Mouse (Mus musculus) left cerebral cortex, adult 2 months (tissue): ENCODE results near the gene Gm9944. TPM values are rescaled to one million over a fixed set of nuclear protein-coding genes. Genes with fewer than 3 reads are reported as not detected.

Experiments used
- DNase-seq, 2 experiments: peaks; one replicate each; pipeline ENCODE4 v3.0.0; 2021 to 2022; ENCODE audit warnings: low spot score in 2 of 2, mixed read lengths in 1 of 2; ENCODE audit errors: extremely low spot score in 1 of 2
- H3K27ac ChIP-seq: fragments of 200-600 bp; 2 replicates; pipeline ENCODE4 v1.8.1; 2022
- H3K4me3 ChIP-seq: fragments of 200-600 bp; 2 replicates; pipeline ENCODE4 v1.8.1; 2022
- CTCF ChIP-seq: fragments of 200-600 bp; IDR thresholded peaks from 2 replicates; pipeline ENCODE4 v1.8.1; 2022; ENCODE audit warnings: antibody characterized with exemption, mild to moderate bottlenecking, moderate library complexity
- intact Hi-C: fragments of 180-260 bp; cut with DNase I; formaldehyde crosslinking; loops from one replicate; pipeline ENCODE4 v1.15.1; 2025
- total RNA-seq, 2 experiments: library from RNA; stranded (reverse); gene quantifications; 2 replicates each; pipeline ENCODE4 v1.2.3; 2021

Gm9944 gene
- total RNA-seq, 2 experiments from 2014 or later = not detected

DNA sequence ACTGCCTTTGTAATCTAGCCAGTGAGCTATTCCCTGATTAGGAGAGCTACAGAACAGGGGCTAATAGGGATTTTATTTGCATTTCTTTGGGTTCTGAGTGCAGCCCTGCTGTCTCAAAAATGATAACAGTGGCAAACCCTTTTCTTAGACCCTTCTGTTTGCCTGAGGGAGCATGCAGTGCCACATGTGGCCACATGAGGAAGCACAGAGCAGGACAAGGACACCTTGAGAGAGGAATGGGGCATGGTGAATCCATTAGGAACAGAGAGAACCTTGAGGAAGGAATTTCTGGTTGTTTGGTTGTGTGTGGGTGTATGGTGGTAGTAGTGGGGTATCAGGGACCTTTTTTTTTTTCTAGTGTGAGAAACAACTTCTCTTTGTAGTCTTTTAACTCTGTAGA lies 32.5 kb downstream of the Gm9944 start:
- no peak overlapping the region for H3K27ac ChIP-seq
- no peak overlapping the region for H3K4me3 ChIP-seq
- TF ChIP-seq CTCF = no peak
- DNase-seq = no peak
- intact Hi-C loops = no loop called here

DNA sequence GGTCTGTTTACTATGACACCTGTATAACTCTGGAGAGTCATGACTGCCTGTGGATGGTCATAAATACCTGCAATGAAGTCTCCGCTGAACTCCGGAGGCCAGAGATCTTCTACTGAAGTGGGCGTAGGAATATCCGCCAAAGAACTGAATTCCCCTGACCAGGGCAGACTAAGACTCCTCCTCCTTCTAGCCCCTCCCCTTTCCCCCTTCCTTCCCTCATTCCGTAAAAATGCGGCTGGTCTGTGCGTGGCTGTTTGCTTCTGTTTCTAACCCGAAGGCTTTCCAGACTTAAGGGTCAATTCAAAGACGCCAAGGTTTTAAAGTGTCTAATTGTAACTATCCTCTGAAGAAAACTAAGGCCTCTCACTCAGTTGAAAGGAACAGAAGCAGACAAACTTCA lies 44.8 kb downstream of the Gm9944 start, which contains the start of gene Pramef12:
Gene Pramef12, minus strand, starts transcription at position 175 of the 400 bp plus-strand sequence.
- H3K4me3 ChIP-seq = no peak within 1 kb of the TSS
- intact Hi-C loops = no loop called here
- no peak within 1 kb of the TSS for H3K27ac ChIP-seq

DNA sequence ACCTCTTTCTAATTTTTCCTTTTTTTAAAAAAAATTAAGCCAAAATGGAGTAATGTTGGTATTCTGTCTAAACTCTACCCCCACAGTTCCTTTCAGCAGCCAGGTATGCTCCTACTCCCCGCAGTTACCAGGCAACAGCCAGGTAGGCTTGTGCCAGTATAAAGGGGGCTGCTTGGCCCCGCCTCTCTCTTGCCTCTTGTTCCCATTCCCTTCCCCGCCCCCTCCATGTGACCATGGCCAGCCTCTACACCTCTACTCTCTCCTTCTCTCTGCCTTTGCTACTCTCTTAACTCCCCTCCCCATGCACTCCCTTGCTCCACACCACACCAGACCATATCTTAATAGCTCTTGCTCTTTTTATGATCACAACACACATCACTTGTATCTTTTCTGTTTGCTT lies 46.9 kb downstream of the Gm9944 start:
- DNase-seq = no peak
- Histone ChIP-seq H3K27ac (no peak overlapping the region), H3K4me3 (no peak overlapping the region)
- TF ChIP-seq CTCF = no peak
- intact Hi-C loops = no loop called here

More for the DNA sequence above, 44.8 kb downstream of the Gm9944 start, which contains the start of gene Pramef12:
- no peak for DNase-seq
- no peak for TF ChIP-seq CTCF

DNA sequence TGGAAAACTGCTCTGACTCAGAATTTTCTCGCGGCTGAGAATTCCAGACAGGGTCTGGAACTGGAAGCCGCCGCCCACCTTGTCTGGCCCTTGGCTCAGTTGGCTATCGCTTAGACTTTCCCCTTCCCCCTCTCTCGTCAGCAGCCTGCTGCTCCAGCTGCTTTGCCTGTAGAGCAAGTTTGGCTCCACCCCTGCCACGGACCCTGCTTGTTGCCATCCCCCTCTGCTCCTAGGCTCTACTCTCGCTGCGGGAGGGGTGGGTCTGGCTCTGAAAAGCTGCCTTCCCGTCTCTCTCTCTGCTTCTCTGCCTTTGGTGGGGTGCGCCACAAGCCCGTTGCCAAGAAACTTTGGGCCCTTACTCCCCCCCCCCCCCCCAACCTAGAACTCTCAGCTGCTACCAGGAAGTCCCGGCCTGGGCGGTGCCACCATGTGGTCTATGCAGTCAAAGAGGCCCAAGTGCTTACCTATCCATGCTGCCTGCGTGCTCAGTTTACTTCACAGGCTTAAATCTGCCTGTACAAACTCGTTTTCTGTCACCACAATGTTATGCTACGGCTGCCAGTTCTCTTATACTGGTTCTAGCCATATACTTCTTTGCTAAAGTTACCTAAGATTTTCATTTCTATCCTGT lies 48.5 kb downstream of the Gm9944 start:
- intact Hi-C loops = no loop called here
- Histone ChIP-seq H3K27ac (no peak overlapping the region), H3K4me3 (no peak overlapping the region)
- no peak for TF ChIP-seq CTCF
- DNase-seq = no peak

Other genes starting within 250 kb of the Gm9944 start
- gene C87977, start 240.0 kb downstream of the Gm9944 start, total RNA-seq = not detected
- not detected for gene Pramel5, start 172.8 kb downstream of the Gm9944 start, total RNA-seq
- not detected for gene Gm13128, start 123.1 kb downstream of the Gm9944 start, total RNA-seq
- gene Gm13119, start 95.4 kb downstream of the Gm9944 start, total RNA-seq = not detected
- gene Pramef20, start 75.4 kb downstream of the Gm9944 start, total RNA-seq = not detected
- gene Pramef12, start 44.9 kb downstream of the Gm9944 start, total RNA-seq = not detected
- not detected for gene 1700012P22Rik, start 14.5 kb downstream of the Gm9944 start, total RNA-seq
- not detected for gene Aadacl3, start 10.4 kb upstream of the Gm9944 start, total RNA-seq
- not detected for gene 9430007A20Rik, start 66.5 kb upstream of the Gm9944 start, total RNA-seq
- not detected for gene Gm13124, start 111.8 kb upstream of the Gm9944 start, total RNA-seq
- not detected for gene Aadacl4, start 160.4 kb upstream of the Gm9944 start, total RNA-seq
- not detected for gene Gm436, start 233.1 kb upstream of the Gm9944 start, total RNA-seq